Mouse (Mus musculus) spleen, postnatal 0 days (tissue): ENCODE measurements around the gene Rgs17. TPM values are rescaled to one million over a fixed set of nuclear protein-coding genes. Genes with fewer than 3 reads are reported as not detected.

Experiments used
- polyA plus RNA-seq: library from polyadenylated mRNA; unstranded; fragments of >200 nt; fragmentation: Nextera tagmentation; extraction: Ambion mirVana; gene quantifications from 2 replicates; pipeline ENCODE4 v1.2.1, GENCODE M21; 2015

Rgs17 gene
- 0.19 and 0.36 TPM in 2 replicates for polyA plus RNA-seq

DNA sequence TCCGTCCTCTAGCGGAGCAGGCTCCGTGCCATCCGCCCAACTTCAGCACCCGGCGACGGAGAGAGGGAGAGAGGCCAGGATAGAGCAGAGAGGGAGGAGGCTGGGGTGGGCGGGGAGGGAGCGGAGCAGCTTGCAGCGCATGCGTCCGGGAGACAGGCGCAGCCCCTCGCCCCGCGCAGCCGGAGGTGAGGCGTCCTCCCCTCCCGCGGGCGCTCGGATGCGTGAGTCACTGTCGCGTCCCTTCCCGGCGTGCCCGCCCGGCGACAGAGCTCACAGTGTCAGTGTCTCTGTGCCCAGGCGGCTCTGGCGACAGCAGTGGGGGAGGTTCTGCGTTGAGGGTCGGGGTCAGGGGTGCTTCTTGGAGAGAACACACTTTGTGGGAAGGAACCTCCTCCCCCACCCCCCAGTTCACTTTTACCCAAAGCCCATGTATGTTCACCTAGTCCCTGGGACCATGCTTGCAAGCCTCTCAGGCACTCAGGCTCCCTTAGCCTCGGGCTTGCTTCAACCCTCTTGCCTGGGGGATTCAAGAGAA, at the start of gene Rgs17:
Rgs17 (minus strand) TSS at position 107 of the 535 bp plus-strand sequence.

DNA sequence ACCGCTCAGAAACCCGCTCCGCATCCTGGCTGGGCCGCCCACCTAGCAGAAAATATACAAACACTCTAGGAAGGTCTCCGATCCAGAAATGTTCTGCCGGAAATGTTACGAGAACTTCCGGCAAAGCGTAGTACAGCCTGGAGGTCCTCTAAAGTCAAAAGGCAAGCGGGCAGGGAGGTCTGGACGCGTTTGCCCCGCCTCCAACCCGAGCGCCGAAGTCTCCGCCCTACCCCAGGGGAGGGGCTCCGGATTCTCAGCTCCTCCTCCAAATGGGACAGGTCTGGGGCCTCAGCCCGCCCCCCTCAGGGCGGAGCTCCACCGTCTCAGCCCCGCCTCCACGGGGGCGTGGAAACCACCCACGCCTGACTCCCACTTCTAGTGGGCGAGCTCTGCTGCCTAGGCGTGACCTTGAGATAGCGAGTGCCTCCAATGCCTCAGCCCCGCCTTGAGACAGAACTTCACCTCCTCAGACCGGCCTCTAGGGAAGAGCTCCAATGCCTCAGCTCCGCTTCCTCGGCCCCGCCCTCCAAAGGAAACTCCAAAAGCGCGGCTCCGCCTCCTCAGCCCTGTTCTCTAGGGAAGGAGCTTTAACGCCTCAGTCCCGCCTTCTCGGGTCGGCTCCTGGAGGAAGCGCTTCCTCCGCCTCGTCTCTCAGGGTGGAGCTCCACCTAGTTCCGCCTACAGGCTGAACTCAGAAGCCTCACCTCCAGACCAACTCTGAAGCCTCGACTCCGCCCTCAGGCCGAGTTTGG, 98.3 kb downstream of the Rgs17 start, which contains the start of gene Mtrf1l:
Mtrf1l (minus strand) TSS at position 171 of the 752 bp plus-strand sequence.

DNA sequence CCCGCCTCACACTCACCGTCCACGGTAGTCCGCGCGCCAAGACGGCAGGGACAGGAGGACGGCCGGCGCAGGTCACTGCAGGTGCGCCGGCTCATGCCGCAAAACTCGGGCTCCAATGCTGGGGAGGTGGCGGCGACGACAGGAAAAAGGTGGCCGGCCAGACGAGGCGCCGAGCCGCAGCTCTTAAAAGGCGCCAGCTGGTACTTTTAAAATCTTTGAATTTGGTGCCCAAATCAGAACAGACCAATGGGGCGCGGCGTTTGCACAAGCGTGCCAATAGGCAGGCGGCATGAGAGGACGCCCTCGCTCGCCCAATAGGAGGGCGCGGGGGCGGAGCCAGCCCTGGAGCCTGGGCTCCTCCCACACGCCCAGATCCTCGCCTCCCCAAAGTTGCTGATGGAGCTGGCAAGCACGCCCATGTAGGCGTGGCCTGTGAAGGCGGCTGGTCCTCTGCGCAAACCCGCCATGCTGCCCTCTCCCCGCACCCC, 116.9 kb downstream of the Rgs17 start, which contains the start of gene Fbxo5:
Fbxo5 (minus strand) TSS at position 358 of the 488 bp plus-strand sequence.

Other genes starting within 250 kb of the Rgs17 start
- gene Fbxo5, start 116.8 kb downstream of the Rgs17 start, polyA plus RNA-seq = 96.2 and 111 TPM in 2 replicates
- gene Mtrf1l, start 98.5 kb downstream of the Rgs17 start, polyA plus RNA-seq = 9.7 and 11.4 TPM in 2 replicates